Mouse (Mus musculus): Measurements from ENCODE around the gene Tex101.

DNA sequence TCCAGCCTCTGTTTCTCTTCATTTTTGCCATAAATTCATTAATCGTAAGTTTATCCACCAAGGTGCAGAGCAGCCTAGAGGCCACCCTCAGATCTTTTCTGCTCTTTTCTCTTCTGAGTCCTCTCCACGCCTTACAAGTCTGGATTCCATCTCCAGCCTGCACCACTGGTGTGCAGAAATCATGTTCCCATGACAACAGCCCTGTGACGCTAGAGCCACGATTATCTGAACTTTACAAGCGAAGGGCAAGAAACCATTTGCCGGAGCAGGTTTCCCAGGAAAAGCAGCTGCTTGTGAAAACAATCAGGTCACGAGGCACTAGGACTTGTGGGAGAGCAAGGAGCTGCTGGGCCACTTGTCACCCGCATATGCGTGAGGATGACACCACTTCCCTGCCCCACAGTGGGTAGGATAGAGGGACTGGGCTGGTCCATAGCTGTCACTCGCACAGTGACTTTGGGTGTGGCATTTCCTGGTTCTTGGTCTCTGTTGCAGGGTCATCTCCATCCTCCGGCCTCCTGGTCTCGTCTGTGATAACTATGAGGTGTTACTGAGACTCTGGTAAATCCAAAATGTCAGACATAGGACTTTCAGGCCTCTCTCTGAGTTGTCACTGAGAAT is 16.6 kb downstream of the Tex101 start:
- no peak for TF ChIP-seq CTCF (IDR thresholded peaks at IDR 0.05; ENCODE audit: low read depth, low read length)
- TF ChIP-seq POLR2A (IDR thresholded peaks at IDR 0.05; ENCODE audit: extremely low read depth, insufficient read depth, low read length), result no peak

All from liver, adult 2 months (tissue).